Comparison of ENCODE assay signal across 8 mouse cellular contexts in the genomic region with DNA sequence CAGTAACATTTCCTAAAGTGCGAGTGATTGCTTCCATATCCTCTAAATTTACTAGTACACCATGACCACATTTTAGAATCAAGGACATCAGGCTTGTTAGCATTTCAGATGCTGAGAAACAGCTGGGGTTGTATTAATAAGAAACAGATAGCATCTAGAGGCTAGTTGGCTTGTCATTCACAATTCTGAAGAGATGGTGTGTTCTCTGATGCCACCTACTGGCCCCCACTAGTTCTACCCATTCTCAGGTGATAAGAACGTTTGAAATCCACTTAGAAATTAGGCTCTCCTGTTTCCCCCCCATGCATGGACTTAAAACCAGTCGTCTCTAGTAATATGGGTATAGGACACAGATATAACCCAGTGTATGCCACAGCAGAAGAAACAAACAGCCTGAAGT.
DNase-seq lines count a peak whose midpoint lies in the region; ATAC-seq lines count a peak whose summit lies in the region.
"Had no signal": no experiment of that assay in that cellular context is flagged by ENCODE, and none has a peak within 500 bp of the region (broad histone marks: within the 10 kb centered on the region; RNA-seq: fewer than 3 reads in every experiment).

No protein-coding gene starts in this region.

- ATAC-seq in cerebellum, adult (ENCODE audit: insufficient number of reproducible peaks, low FRiP score, low TSS enrichment), result no peak

- peak; percentile 7 to 13 for DNase-seq in kidney, adult 8-10 months
- no peak for DNase-seq in kidney, adult 11 months
- peak; percentile 31 for DNase-seq in ZHBTc4 (ENCODE audit: low read depth, low spot score)
- DNase-seq in frontal cortex, adult 2 months (ENCODE audit: extremely low spot score in 1 of 2, low spot score in 1 of 2), result peak; percentile 9 to 62
- DNase-seq in mesoderm, embryonic 11.5 days (ENCODE audit: low read depth, low spot score), result peak; percentile 7
- no peak for DNase-seq in spleen, postnatal 14 days (ENCODE audit: low spot score in 2 of 2)
- DNase-seq: liver, embryonic 13.5 days had no signal

Comparison
In these comparisons a context has a peak if more than half of its experiments do, and no peak if none do; other contexts are left out.
1. DNase-seq: peak in kidney, adult 8-10 months (2 of 2), ZHBTc4 (single experiment), frontal cortex, adult 2 months (2 of 2) and mesoderm, embryonic 11.5 days (single experiment); none in kidney, adult 11 months (single experiment) and spleen, postnatal 14 days (0 of 2).